Mouse (Mus musculus): ENCODE data around the gene Hdac9.

DNA sequence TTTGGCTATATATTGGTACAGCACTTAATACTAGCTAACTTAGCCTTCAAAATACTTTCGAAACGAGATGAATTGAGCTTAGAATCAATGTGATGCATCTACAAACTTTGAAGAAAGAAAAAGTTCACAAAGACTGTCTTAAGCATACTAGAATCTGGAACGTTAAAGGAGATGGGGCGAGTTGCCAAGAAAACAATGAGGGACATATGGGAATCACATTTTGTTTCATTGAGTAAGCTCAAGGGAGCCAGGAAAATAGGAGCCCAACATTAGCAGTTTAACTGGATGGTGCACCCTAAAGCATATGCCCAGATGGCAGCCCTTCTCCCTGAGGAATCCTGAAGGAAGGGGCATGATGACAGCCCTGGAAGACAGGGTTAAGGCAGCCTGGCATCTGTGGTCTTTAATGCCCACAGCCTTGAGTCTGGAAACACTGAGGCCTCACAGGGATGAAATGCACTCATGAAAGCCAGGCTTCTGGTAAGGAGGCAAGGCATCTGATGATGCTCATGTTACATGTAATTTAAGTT, 685.2 kb downstream of the Hdac9 start:
- TF ChIP-seq MAX (IDR thresholded peaks at IDR 0.05; ENCODE audit: low read length) = no peak
- no peak for TF ChIP-seq EP300 (IDR thresholded peaks at IDR 0.05; ENCODE audit: low read depth in 1 of 2, low read length in 2 of 2)
